Mouse (Mus musculus): ENCODE results near the gene Rad50. TPM values are rescaled to one million over a fixed set of nuclear protein-coding genes. Genes with fewer than 3 reads are reported as not detected.

Gene Rad50
- polyA plus RNA-seq, 2 experiments = 5.1 to 10.3 TPM

DNA sequence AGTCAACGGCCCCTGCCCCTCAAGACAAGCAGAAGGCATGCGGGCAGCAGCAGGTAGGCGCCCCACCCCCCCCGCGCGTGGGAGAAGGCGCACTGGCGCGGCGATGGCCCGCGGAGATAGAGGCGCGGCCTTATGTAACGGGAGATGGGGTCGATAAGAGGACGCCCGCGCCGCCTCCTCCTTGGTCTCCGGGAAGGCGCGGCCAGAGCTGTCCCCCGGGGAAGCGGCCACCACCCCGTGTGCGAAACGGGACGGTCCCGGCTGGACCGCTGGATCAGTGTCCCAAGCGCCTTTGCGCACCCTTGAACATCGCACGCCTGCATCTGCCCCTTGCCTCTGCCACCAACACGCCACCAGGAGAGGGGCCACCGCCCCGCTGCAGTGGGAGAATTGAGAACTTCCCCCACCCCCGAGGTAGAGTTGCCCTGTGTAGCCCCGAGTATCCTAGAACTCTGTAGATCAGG lies 70.9 kb downstream of the Rad50 start:
- Histone ChIP-seq H3K36me3 (replicated peaks; ENCODE audit: control insufficient read depth, insufficient read depth, low read depth) (no peaks in the 10 kb centered on the region), H3K4me1 (replicated peaks; ENCODE audit: control insufficient read depth in 2 of 2, insufficient read depth in 2 of 2, low read length in 1 of 2) (no peaks in the 10 kb centered on the region; a peak in 1 of 4 replicates), H3K4me3 (ENCODE audit: insufficient read depth in 1 of 2, low read depth in 2 of 2, low read length in 2 of 2) (peak overlapping the region in 1 of 2 experiments; percentile 24; a peak in 2 of 4 replicates), H3K27me3 (ENCODE audit: control insufficient read depth, insufficient read depth, low read length) (peaks cover 6% of the 10 kb centered on the region; the same call in 1 of the 2 replicates), H3K27ac (no peak overlapping the region), H3K9ac (replicated peaks) (no peak overlapping the region), H3K9me3 (ENCODE audit: control insufficient read depth, low read length) (no peaks in the 10 kb centered on the region), H3K4me2 (ENCODE audit: low read depth) (peak overlapping the region; percentile 61)
- no peak for ATAC-seq (ENCODE audit: insufficient read depth)
- no peak for DNase-seq (ENCODE audit: low read depth in 3 of 3, low spot score in 3 of 3)
- under 1% methylated on average over 40 of the region's 40 CpGs for WGBS (ENCODE audit: insufficient replicate concordance)
- TF ChIP-seq EP300 (IDR thresholded peaks at IDR 0.05; ENCODE audit: low read depth) (no peak), CTCF (IDR thresholded peaks at IDR 0.05; ENCODE audit: low read depth) (no peak)

DNA sequence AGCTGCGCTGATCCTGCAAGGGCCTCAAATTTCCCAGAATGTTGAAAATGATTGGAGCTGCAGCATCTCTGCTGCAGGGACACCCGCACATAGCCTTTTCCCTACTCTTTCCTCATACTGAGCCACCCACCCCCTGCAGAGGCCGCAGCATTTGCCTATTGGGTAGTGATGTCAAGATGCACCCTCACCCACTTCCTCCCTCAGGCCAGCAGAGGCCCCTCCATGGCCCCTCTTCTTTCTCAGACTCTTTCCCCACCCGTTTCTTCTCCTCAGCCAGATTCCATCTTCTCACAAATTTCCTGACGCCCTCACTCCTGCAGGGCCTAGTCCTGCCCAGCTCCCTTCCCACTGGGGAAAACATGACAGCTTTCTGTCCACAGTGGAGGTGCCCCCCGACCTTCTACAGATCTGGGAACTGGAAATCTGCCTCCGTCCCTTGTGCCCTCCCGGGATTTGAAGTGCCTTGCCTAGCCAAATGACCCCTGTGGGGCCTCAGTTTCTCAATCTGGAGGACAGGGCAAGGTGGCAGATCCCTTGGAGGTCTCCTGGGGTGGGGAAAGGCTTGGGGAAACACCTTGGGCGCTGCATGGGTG lies 71.4 kb downstream of the Rad50 start:
- DNase-seq (ENCODE audit: low read depth in 3 of 3, low spot score in 3 of 3) (no peak), ATAC-seq (ENCODE audit: insufficient read depth) (no peak)
- no peak for TF ChIP-seq CTCF (IDR thresholded peaks at IDR 0.05; ENCODE audit: low read depth)
- TF ChIP-seq EP300 (IDR thresholded peaks at IDR 0.05; ENCODE audit: low read depth) = no peak
- 25% methylated on average over 9 of the region's 9 CpGs for WGBS (ENCODE audit: insufficient replicate concordance)
- Histone ChIP-seq H3K27ac (no peak overlapping the region), H3K4me2 (ENCODE audit: low read depth) (peak overlapping the region; percentile 61), H3K27me3 (ENCODE audit: control insufficient read depth, insufficient read depth, low read length) (peaks cover 6% of the 10 kb centered on the region; the same call in 1 of the 2 replicates), H3K9ac (replicated peaks) (no peak overlapping the region), H3K4me3 (ENCODE audit: insufficient read depth in 1 of 2, low read depth in 2 of 2, low read length in 2 of 2) (peak overlapping the region in 1 of 2 experiments; percentile 24; a peak in 1 of 4 replicates), H3K4me1 (replicated peaks; ENCODE audit: control insufficient read depth in 2 of 2, insufficient read depth in 2 of 2, low read length in 1 of 2) (no peaks in the 10 kb centered on the region; a peak in 1 of 4 replicates), H3K36me3 (replicated peaks; ENCODE audit: control insufficient read depth, insufficient read depth, low read depth) (no peaks in the 10 kb centered on the region), H3K9me3 (ENCODE audit: control insufficient read depth, low read length) (no peaks in the 10 kb centered on the region)

DNA sequence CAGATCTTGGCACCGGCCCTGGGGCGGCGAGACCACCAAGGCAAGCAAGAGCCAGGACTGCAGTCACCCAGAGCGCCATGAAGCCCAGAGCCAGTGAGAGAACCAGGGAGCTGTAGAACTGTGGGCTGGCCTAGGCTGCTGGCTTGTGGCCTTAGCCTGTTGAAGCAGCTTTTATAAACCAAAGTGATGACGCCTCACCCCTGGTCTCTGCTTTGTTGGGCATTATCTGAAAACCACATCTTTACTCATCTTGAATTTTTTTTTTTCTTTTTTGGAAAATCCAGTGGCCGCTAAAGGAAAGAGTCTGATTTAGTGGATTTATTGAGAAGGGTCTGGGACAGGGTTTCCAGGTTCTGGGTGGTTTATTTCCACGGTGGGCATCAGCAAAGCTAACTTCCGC lies 72.6 kb downstream of the Rad50 start, which contains the start of gene Il13:
Gene Il13, minus strand, starts transcription at position 147 of the 400 bp plus-strand sequence.
- H3K4me1 ChIP-seq (replicated peaks; ENCODE audit: control insufficient read depth in 2 of 2, insufficient read depth in 2 of 2, low read length in 1 of 2) = no peaks in the 10 kb centered on the region; a peak in 1 of 4 replicates
- no peaks in the 10 kb centered on the region for H3K9me3 ChIP-seq (ENCODE audit: control insufficient read depth, low read length)
- no peak within 1 kb of the TSS for H3K9ac ChIP-seq (replicated peaks)
- H3K36me3 ChIP-seq (replicated peaks; ENCODE audit: control insufficient read depth, insufficient read depth, low read depth) = no peaks in the 10 kb centered on the region
- no peak within 1 kb of the TSS for H3K27ac ChIP-seq
- H3K27me3 ChIP-seq (ENCODE audit: control insufficient read depth, insufficient read depth, low read length) = peaks cover 6% of the 10 kb centered on the region; the same call in 1 of the 2 replicates
- H3K4me3 ChIP-seq (ENCODE audit: insufficient read depth in 1 of 2, low read depth in 2 of 2, low read length in 2 of 2) = no peak within 1 kb of the TSS
- no peak within 1 kb of the TSS for H3K4me2 ChIP-seq (ENCODE audit: low read depth)
- no peak for TF ChIP-seq EP300 (IDR thresholded peaks at IDR 0.05; ENCODE audit: low read depth)
- no peak for TF ChIP-seq CTCF (IDR thresholded peaks at IDR 0.05; ENCODE audit: low read depth)
- no peak for DNase-seq (ENCODE audit: low read depth in 3 of 3, low spot score in 3 of 3)
- WGBS (ENCODE audit: insufficient replicate concordance) = 70% methylated on average over 8 of the region's 8 CpGs
- ATAC-seq (ENCODE audit: insufficient read depth) = no peak

DNA sequence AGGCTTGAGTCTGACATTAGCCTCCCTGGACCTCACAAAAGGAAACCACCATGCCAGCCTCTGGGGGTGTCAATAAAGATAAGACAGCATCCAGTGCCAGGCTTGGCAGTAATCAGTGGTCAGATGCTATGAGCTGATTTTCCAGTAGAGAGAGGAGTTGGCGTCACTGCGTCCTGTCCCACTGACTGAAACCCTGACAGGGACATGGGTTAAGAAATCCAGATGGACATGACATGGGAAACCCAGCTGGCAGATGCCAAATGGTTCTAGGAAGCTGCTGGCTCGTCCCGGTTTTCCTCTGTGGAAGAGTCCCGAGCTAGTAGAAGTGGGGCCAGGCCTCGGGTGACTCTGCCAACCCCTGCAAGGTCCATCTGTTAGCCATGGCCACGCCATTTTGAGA lies 73.5 kb downstream of the Rad50 start:
- Histone ChIP-seq H3K9me3 (ENCODE audit: control insufficient read depth, low read length) (no peaks in the 10 kb centered on the region), H3K4me3 (ENCODE audit: insufficient read depth in 1 of 2, low read depth in 2 of 2, low read length in 2 of 2) (no peak overlapping the region), H3K27ac (no peak overlapping the region), H3K27me3 (ENCODE audit: control insufficient read depth, insufficient read depth, low read length) (peaks cover 6% of the 10 kb centered on the region; the same call in 1 of the 2 replicates), H3K4me2 (ENCODE audit: low read depth) (no peak overlapping the region), H3K4me1 (replicated peaks; ENCODE audit: control insufficient read depth in 2 of 2, insufficient read depth in 2 of 2, low read length in 1 of 2) (no peaks in the 10 kb centered on the region; a peak in 1 of 4 replicates), H3K9ac (replicated peaks) (no peak overlapping the region), H3K36me3 (replicated peaks; ENCODE audit: control insufficient read depth, insufficient read depth, low read depth) (no peaks in the 10 kb centered on the region)
- DNase-seq (ENCODE audit: low read depth in 3 of 3, low spot score in 3 of 3) (no peak), ATAC-seq (ENCODE audit: insufficient read depth) (no peak)
- TF ChIP-seq EP300 (IDR thresholded peaks at IDR 0.05; ENCODE audit: low read depth) (no peak), CTCF (IDR thresholded peaks at IDR 0.05; ENCODE audit: low read depth) (no peak)
- 54% methylated on average over 7 of the region's 7 CpGs for WGBS (ENCODE audit: insufficient replicate concordance)

DNA sequence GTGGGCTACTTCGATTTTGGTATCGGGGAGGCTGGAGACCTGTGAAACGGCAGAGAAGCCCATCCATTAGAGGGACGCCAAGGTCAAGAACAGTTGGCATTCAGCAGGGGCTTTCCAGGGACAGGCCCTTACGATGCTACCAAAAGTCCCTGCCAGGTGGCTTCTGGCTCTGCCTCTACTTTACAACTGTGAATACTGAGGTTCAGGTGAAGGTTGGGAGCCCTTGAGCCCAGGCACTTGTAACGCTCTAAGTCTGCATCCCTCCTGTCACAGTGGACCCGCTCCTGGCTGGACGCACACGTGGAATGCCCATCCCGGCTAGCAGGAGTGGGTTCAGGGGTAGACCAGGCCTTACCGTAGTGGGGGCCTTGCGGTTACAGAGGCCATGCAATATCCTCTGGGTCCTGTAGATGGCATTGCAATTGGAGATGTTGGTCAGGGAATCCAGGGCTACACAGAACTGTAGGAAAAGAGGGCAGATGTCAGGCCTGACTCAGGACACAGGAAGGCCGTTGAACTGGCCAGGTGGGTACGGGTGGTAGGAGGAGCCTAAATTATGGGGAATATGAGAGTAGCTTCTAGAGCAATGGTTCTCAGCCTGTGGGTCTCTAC lies 74.9 kb downstream of the Rad50 start:
- ATAC-seq (ENCODE audit: insufficient read depth) = no peak
- TF ChIP-seq CTCF (IDR thresholded peaks at IDR 0.05; ENCODE audit: low read depth) (peak; percentile 54), EP300 (IDR thresholded peaks at IDR 0.05; ENCODE audit: low read depth) (no peak)
- DNase-seq (ENCODE audit: low read depth in 3 of 3, low spot score in 3 of 3) = no peak
- Histone ChIP-seq H3K27me3 (ENCODE audit: control insufficient read depth, insufficient read depth, low read length) (peaks cover 6% of the 10 kb centered on the region; the same call in 1 of the 2 replicates), H3K4me3 (ENCODE audit: insufficient read depth in 1 of 2, low read depth in 2 of 2, low read length in 2 of 2) (no peak overlapping the region), H3K4me2 (ENCODE audit: low read depth) (no peak overlapping the region), H3K36me3 (replicated peaks; ENCODE audit: control insufficient read depth, insufficient read depth, low read depth) (no peaks in the 10 kb centered on the region), H3K4me1 (replicated peaks; ENCODE audit: control insufficient read depth in 2 of 2, insufficient read depth in 2 of 2, low read length in 1 of 2) (peaks cover 3 to 5% of the 10 kb centered on the region in 2 experiments), H3K9me3 (ENCODE audit: control insufficient read depth, low read length) (no peaks in the 10 kb centered on the region), H3K9ac (replicated peaks) (no peak overlapping the region), H3K27ac (no peak overlapping the region)
- 74% methylated on average over 14 of the region's 14 CpGs for WGBS (ENCODE audit: insufficient replicate concordance)

Measured in liver, embryonic 14.5 days (tissue).